Mouse (Mus musculus) 3134 (cell line): ENCODE results near the gene Coro7.
A peak's percentile ranks its signal among the peaks of the same experiment; 100 is the strongest.

Source experiments
- DNase-seq: peaks from one replicate; pipeline ENCODE4 v3.0.0-alpha.2; 2011; ENCODE audit warnings: low spot score; ENCODE audit not compliant: insufficient read length; ENCODE audit errors: extremely low read depth

Coro7 gene

GRCm38 (mm10) chr16:4679121-4680018 is at the start of gene Coro7:
Coro7 (minus strand) TSS chr16:4679777.
- peak; percentile 97 for DNase-seq

GRCm38 (mm10) chr16:4727963-4728362 is 48.4 kb upstream of the Coro7 start:
- no peak for DNase-seq

GRCm38 (mm10) chr16:4727526-4727925 is 47.9 kb upstream of the Coro7 start:
- DNase-seq, result no peak

- DNase-seq, result no peak
Measured at GRCm38 (mm10) chr16:4726528-4727128, 47.1 kb upstream of the Coro7 start.

- DNase-seq, result peak; percentile 98
Measured at GRCm38 (mm10) chr16:4725780-4726527, 46.4 kb upstream of the Coro7 start, which contains the start of gene Hmox2. Hmox2 (plus strand) TSS chr16:4726361.

- DNase-seq, result no peak
Measured at GRCm38 (mm10) chr16:4725266-4725665, 45.7 kb upstream of the Coro7 start.

GRCm38 (mm10) chr16:4722915-4723209 is 43.3 kb upstream of the Coro7 start:
- no peak for DNase-seq

GRCm38 (mm10) chr16:4722128-4722914 is 42.7 kb upstream of the Coro7 start:
- no peak for DNase-seq

- DNase-seq, result peak; percentile 95
Measured at GRCm38 (mm10) chr16:4718753-4719518, 39.4 kb upstream of the Coro7 start, which contains the start of gene Nmral1. Nmral1 (minus strand) TSS chr16:4719356.

GRCm38 (mm10) chr16:4717866-4718265 is 38.3 kb upstream of the Coro7 start:
- no peak for DNase-seq

GRCm38 (mm10) chr16:4713861-4714710 is 34.5 kb upstream of the Coro7 start:
- DNase-seq, result no peak

GRCm38 (mm10) chr16:4711173-4711572 is 31.6 kb upstream of the Coro7 start:
- DNase-seq, result no peak

- no peak for DNase-seq
Measured at GRCm38 (mm10) chr16:4705541-4705940, 26.0 kb upstream of the Coro7 start.

- no peak for DNase-seq
Measured at GRCm38 (mm10) chr16:4702646-4703045, 23.1 kb upstream of the Coro7 start.

GRCm38 (mm10) chr16:4701211-4701610 is 21.6 kb upstream of the Coro7 start:
- DNase-seq, result no peak

- peak; percentile 63 for DNase-seq
Measured at GRCm38 (mm10) chr16:4689371-4689770, 9.8 kb upstream of the Coro7 start.

- DNase-seq, result no peak
Measured at GRCm38 (mm10) chr16:4684457-4684791, 4.8 kb upstream of the Coro7 start.

GRCm38 (mm10) chr16:4683581-4684456 is 4.2 kb upstream of the Coro7 start:
- DNase-seq, result peak; percentile 93
